8 mouse cellular contexts compared by ENCODE assay signal in the genomic region with DNA sequence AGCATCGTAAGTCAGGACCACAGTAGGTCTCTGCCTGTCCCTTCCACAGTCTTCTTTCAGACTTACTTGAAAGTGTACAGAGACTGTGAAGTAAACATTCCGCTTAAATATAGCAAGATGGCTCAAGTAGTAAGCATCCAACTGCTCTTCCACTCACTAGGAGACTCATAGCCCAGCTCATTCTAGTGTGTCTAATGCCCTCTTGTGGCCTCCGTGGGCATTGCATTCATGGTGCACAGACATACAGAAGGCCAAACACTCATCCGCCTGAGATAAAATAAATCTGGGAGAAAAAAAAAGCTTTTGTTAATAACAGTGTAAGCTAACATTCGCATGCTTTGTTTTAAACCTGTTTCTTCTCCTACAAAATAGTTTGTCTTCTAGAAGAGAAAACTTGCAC. TPM values are rescaled to one million over a fixed set of nuclear protein-coding genes. Genes with fewer than 3 reads are reported as not detected.
DNase-seq lines count a peak whose midpoint lies in the region; TF ChIP-seq lines count a peak whose summit lies in the region.

No protein-coding gene starts in this region.

- H3K4me3 ChIP-seq in E14TG2a.4 (replicated peaks; ENCODE audit: low read length), result no peak overlapping the region

- DNase-seq in cerebellum, adult 18-20 months, result peak; percentile 51 to 57
- no peak for DNase-seq in cerebellum, adult 11-12 months
- peak; percentile 10 for DNase-seq in brain, embryonic 18.5 days (ENCODE audit: low read depth, low spot score)
- DNase-seq in frontal cortex, adult 2 months (ENCODE audit: extremely low spot score in 1 of 2, low spot score in 1 of 2), result peak; percentile 33 to 79
- DNase-seq in layer of hippocampus, adult 9-10 months (ENCODE audit: low spot score), result peak; percentile 61
- DNase-seq in lung, postnatal 10 days, result peak; percentile 75
- DNase-seq in spleen, adult 12 weeks (ENCODE audit: low spot score), result peak; percentile 67

- no peaks in the 10 kb centered on the region for H3K9me3 ChIP-seq in E14TG2a.4 (ENCODE audit: low read length)

- H3K27me3 ChIP-seq in E14TG2a.4 (ENCODE audit: insufficient read depth, low read length), result no peaks in the 10 kb centered on the region

- peaks cover 80% of the 10 kb centered on the region for H3K36me3 ChIP-seq in E14TG2a.4 (ENCODE audit: insufficient read depth, low read length)

- no peaks in the 10 kb centered on the region for H3K4me1 ChIP-seq in E14TG2a.4 (replicated peaks; ENCODE audit: low read depth, low read length)

- peak; percentile 96 for TF ChIP-seq CTCF in E14TG2a.4 (conservative IDR thresholded peaks at IDR 0.05; ENCODE audit: low read length)

RNA-seq across cellular contexts. Expression of gene Heatr3, which starts 23.8 kb away (rescaled TPM):
- 35.7 and 35.9 TPM in 2 replicates for polyA plus RNA-seq in frontal cortex, adult 2 months (2012; rRNA removed)

RNA-seq across cellular contexts. Expression of gene Tent4b, which starts 37.6 kb away (rescaled TPM):
- 30.9 and 31.2 TPM in 2 replicates for polyA plus RNA-seq in frontal cortex, adult 2 months (2012; rRNA removed)

RNA-seq across cellular contexts. Expression of gene Cnep1r1, which starts 42.9 kb away (rescaled TPM):
- 41.2 and 42.9 TPM in 2 replicates for polyA plus RNA-seq in frontal cortex, adult 2 months (2012; rRNA removed)
